Mouse (Mus musculus) erythroblast, embryonic 14.5 days (primary cell): ENCODE results near the gene Frmd8. TPM values are rescaled to one million over a fixed set of nuclear protein-coding genes. Genes with fewer than 3 reads are reported as not detected.
A peak's percentile ranks its signal among the peaks of the same experiment; 100 is the strongest.

Experiments used
- H3K27me3 ChIP-seq: 2 replicates; pipeline ENCODE4 v1.6.1; 2012; ENCODE audit warnings: inconsistent platforms; ENCODE audit not compliant: control insufficient read depth
- H3K36me3 ChIP-seq: 2 replicates; pipeline ENCODE4 v1.6.1; 2012; ENCODE audit warnings: mild to moderate bottlenecking, inconsistent platforms; ENCODE audit not compliant: control insufficient read depth
- H3K4me1 ChIP-seq: 2 replicates; pipeline ENCODE4 v1.6.1; 2012; ENCODE audit warnings: inconsistent platforms; ENCODE audit not compliant: control insufficient read depth
- H3K4me3 ChIP-seq: replicated peaks from 2 replicates; pipeline ENCODE3; 2012; ENCODE audit warnings: moderate library complexity, mild to moderate bottlenecking, inconsistent platforms
- H3K9me3 ChIP-seq: 2 replicates; pipeline ENCODE4 v1.6.1; 2012; ENCODE audit warnings: low read length, inconsistent platforms, mixed read lengths; ENCODE audit not compliant: control insufficient read depth
- GATA1 ChIP-seq: IDR thresholded peaks from 2 replicates; pipeline ENCODE4 v1.6.1; 2012; ENCODE audit warnings: low read length, inconsistent platforms, mixed read lengths
- TAL1 ChIP-seq: IDR thresholded peaks from 3 replicates; pipeline ENCODE4 v1.6.1; 2012; ENCODE audit warnings: low read length, inconsistent platforms, mixed read lengths
- polyA plus RNA-seq: library from polyadenylated mRNA; stranded (reverse); fragments of >175 nt; gene quantifications from 2 replicates; pipeline ENCODE4 v1.2.3, GENCODE M21; 2012

Gene Frmd8
- 0.74 and 0.75 TPM in 2 replicates for polyA plus RNA-seq

GRCm38 (mm10) chr19:5874969-5875480 lies at the start of gene Frmd8:
Gene Frmd8, minus strand, starts transcription at chr19:5875274.
- no peak for TF ChIP-seq GATA1
- TF ChIP-seq TAL1: no peak
- Histone ChIP-seq H3K4me1 (peaks cover 49% of the 10 kb centered on the region), H3K4me3 (peak within 1 kb of the TSS; percentile 80), H3K36me3 (peaks cover 22% of the 10 kb centered on the region), H3K9me3 (no peaks in the 10 kb centered on the region), H3K27me3 (no peaks in the 10 kb centered on the region)

- Histone ChIP-seq H3K4me1 (peaks cover 47% of the 10 kb centered on the region), H3K4me3 (peak within 1 kb of the TSS; percentile 64), H3K36me3 (no peaks in the 10 kb centered on the region), H3K27me3 (peaks cover 44% of the 10 kb centered on the region), H3K9me3 (no peaks in the 10 kb centered on the region)
- TF ChIP-seq TAL1 (no peak), GATA1 (no peak)
Observed at GRCm38 (mm10) chr19:5924713-5925093, 49.6 kb upstream of the Frmd8 start, which contains the start of gene Cdc42ep2. Gene Cdc42ep2, minus strand, starts transcription at chr19:5924816.

GRCm38 (mm10) chr19:5923990-5924712 lies 49.1 kb upstream of the Frmd8 start:
- no peak for TF ChIP-seq GATA1
- no peak for TF ChIP-seq TAL1
- peak overlapping the region; percentile 64 for H3K4me3 ChIP-seq
- peaks cover 47% of the 10 kb centered on the region for H3K4me1 ChIP-seq
- H3K9me3 ChIP-seq: no peaks in the 10 kb centered on the region
- peaks cover 39% of the 10 kb centered on the region for H3K27me3 ChIP-seq
- H3K36me3 ChIP-seq: no peaks in the 10 kb centered on the region

- H3K9me3 ChIP-seq: no peaks in the 10 kb centered on the region
- TF ChIP-seq TAL1 (no peak), GATA1 (no peak)
- peaks cover 47% of the 10 kb centered on the region for H3K4me1 ChIP-seq
- H3K27me3 ChIP-seq: peaks cover 28% of the 10 kb centered on the region
- peak overlapping the region; percentile 49 for H3K4me3 ChIP-seq
- H3K36me3 ChIP-seq: peaks cover 7% of the 10 kb centered on the region
Observed at GRCm38 (mm10) chr19:5922963-5923362, 47.9 kb upstream of the Frmd8 start.

GRCm38 (mm10) chr19:5922119-5922942 lies 47.3 kb upstream of the Frmd8 start:
- Histone ChIP-seq H3K36me3 (peaks cover 14% of the 10 kb centered on the region), H3K27me3 (peaks cover 24% of the 10 kb centered on the region), H3K4me1 (peaks cover 47% of the 10 kb centered on the region), H3K4me3 (peak overlapping the region; percentile 49), H3K9me3 (no peaks in the 10 kb centered on the region)
- TF ChIP-seq TAL1: peak; percentile 57
- TF ChIP-seq GATA1: no peak; the same call in 1 of the 2 replicates

- H3K4me1 ChIP-seq: peaks cover 47% of the 10 kb centered on the region
- no peaks in the 10 kb centered on the region for H3K9me3 ChIP-seq
- peak overlapping the region; percentile 49 for H3K4me3 ChIP-seq
- H3K27me3 ChIP-seq: peaks cover 18% of the 10 kb centered on the region
- peaks cover 20% of the 10 kb centered on the region for H3K36me3 ChIP-seq
- TF ChIP-seq GATA1: no peak
- no peak for TF ChIP-seq TAL1
Observed at GRCm38 (mm10) chr19:5921715-5922114, 46.6 kb upstream of the Frmd8 start.

GRCm38 (mm10) chr19:5913007-5913719 lies 38.1 kb upstream of the Frmd8 start, which contains the start of gene Dpf2:
Gene Dpf2, minus strand, starts transcription at chr19:5913010.
- Histone ChIP-seq H3K36me3 (peaks cover 46% of the 10 kb centered on the region), H3K4me1 (peaks cover 54% of the 10 kb centered on the region), H3K4me3 (peak within 1 kb of the TSS; percentile 79), H3K9me3 (no peaks in the 10 kb centered on the region), H3K27me3 (no peaks in the 10 kb centered on the region)
- no peak for TF ChIP-seq TAL1
- TF ChIP-seq GATA1: no peak

GRCm38 (mm10) chr19:5912103-5913006 lies 37.3 kb upstream of the Frmd8 start:
- TF ChIP-seq TAL1 (no peak), GATA1 (no peak)
- H3K27me3 ChIP-seq: no peaks in the 10 kb centered on the region
- peaks cover 57% of the 10 kb centered on the region for H3K4me1 ChIP-seq
- H3K4me3 ChIP-seq: peak overlapping the region; percentile 79
- no peaks in the 10 kb centered on the region for H3K9me3 ChIP-seq
- peaks cover 44% of the 10 kb centered on the region for H3K36me3 ChIP-seq
